Mouse (Mus musculus) heart, embryonic 14.5 days (tissue): Measurements from ENCODE around the gene Spred1. TPM values are rescaled to one million over a fixed set of nuclear protein-coding genes. Genes with fewer than 3 reads are reported as not detected.

Experiments used
- ATAC-seq: fragments of 200-750 bp; cut with Nextera tagmentation; 2 replicates; pipeline ENCODE4 v1.8.0; 2017; ENCODE audit warnings: low read depth, moderate TSS enrichment; ENCODE audit not compliant: insufficient number of reproducible peaks, insufficient read depth, low FRiP score
- H3K27ac ChIP-seq, 2 experiments: fragments of 200-500 bp in 1 of 2; fragments of 300-500 bp in 1 of 2; sonication (generic) in 1 of 2; replicated peaks in 1 of 2; 2 replicates each; pipeline ENCODE4 v1.5.1; 2012 to 2014; ENCODE audit warnings: low read depth in 2 of 2, low read length in 2 of 2, control low read depth in 1 of 2, mild to moderate bottlenecking in 1 of 2, mixed read lengths in 1 of 2; ENCODE audit not compliant: control insufficient read depth in 1 of 2, insufficient read depth in 1 of 2
- H3K27me3 ChIP-seq: fragments of 300-500 bp; sonication (generic); 2 replicates; pipeline ENCODE4 v1.6.1; 2014; ENCODE audit warnings: mild to moderate bottlenecking, low read length, control low read depth; ENCODE audit not compliant: control insufficient read depth, insufficient read depth
- H3K36me3 ChIP-seq: fragments of 300-500 bp; sonication (generic); 2 replicates; pipeline ENCODE4 v1.6.1; 2014; ENCODE audit warnings: mild to moderate bottlenecking, control low read depth, low read length, mixed read lengths; ENCODE audit not compliant: control insufficient read depth, insufficient read depth
- H3K4me1 ChIP-seq, 2 experiments: fragments of 200-500 bp in 1 of 2; fragments of 300-500 bp in 1 of 2; sonication (generic) in 1 of 2; 2 replicates each; pipeline ENCODE4 v1.6.1; 2012 to 2014; ENCODE audit warnings: low read length in 2 of 2, control low read depth in 1 of 2, mixed read lengths in 1 of 2; ENCODE audit not compliant: control insufficient read depth in 2 of 2, insufficient read depth in 2 of 2
- H3K4me2 ChIP-seq: fragments of 300-500 bp; sonication (generic); 2 replicates; pipeline ENCODE4 v1.6.1; 2014; ENCODE audit warnings: mild to moderate bottlenecking, low read length
- H3K4me3 ChIP-seq, 2 experiments: fragments of 200-500 bp in 1 of 2; fragments of 300-500 bp in 1 of 2; sonication (generic) in 1 of 2; 2 replicates each; pipeline ENCODE4 v1.5.1; 2012 to 2014; ENCODE audit warnings: low read length in 2 of 2, mild to moderate bottlenecking in 2 of 2, control low read depth in 1 of 2, low read depth in 1 of 2, moderate library complexity in 1 of 2; ENCODE audit not compliant: control insufficient read depth in 1 of 2, insufficient read depth in 1 of 2
- H3K9ac ChIP-seq: fragments of 300-500 bp; sonication (generic); 2 replicates; pipeline ENCODE4 v1.6.1; 2014; ENCODE audit warnings: mild to moderate bottlenecking, low read length
- H3K9me3 ChIP-seq: fragments of 300-500 bp; sonication (generic); 2 replicates; pipeline ENCODE4 v1.6.1; 2016; ENCODE audit warnings: low read length, control low read depth; ENCODE audit not compliant: control insufficient read depth
- WGBS: fragments of 180-500 bp; shearing (Covaris S2); extraction: QIAGEN DNeasy Blood & Tissue Kit; methylation state at CpG from one replicate; pipeline ENCODE4 v1.1.7; 2014; 5-methylcytosine and 5-hydroxymethylcytosine counted together
- polyA plus RNA-seq: library from polyadenylated mRNA; unstranded; fragments of >200 nt; fragmentation: Nextera tagmentation; extraction: Ambion mirVana; gene quantifications from 2 replicates; pipeline ENCODE4 v1.2.1, GENCODE M21; 2014

Gene Spred1
- polyA plus RNA-seq, 1 experiment from 2014 or later: 14.8 TPM

GRCm38 (mm10) chr2:117152161-117152560 lies 31.0 kb downstream of the Spred1 start:
- Histone ChIP-seq H3K27ac (no peak overlapping the region), H3K4me2 (no peak overlapping the region), H3K9me3 (no peaks in the 10 kb centered on the region), H3K27me3 (no peaks in the 10 kb centered on the region), H3K4me1 (peaks cover 0 to 10% of the 10 kb centered on the region in 2 experiments; a peak in 2 of 4 replicates), H3K9ac (no peak overlapping the region), H3K36me3 (peaks cover 25% of the 10 kb centered on the region), H3K4me3 (no peak overlapping the region)
- ATAC-seq: no peak

GRCm38 (mm10) chr2:117168379-117168778 lies 47.2 kb downstream of the Spred1 start:
- no peak for ATAC-seq
- peaks cover 0 to 4% of the 10 kb centered on the region in 2 experiments; a peak in 1 of 4 replicates for H3K4me1 ChIP-seq
- H3K27me3 ChIP-seq: no peaks in the 10 kb centered on the region
- WGBS: 37% methylated on average over 2 of the region's 2 CpGs
- peaks cover 30% of the 10 kb centered on the region for H3K36me3 ChIP-seq
- no peak overlapping the region for H3K9ac ChIP-seq
- H3K9me3 ChIP-seq: no peaks in the 10 kb centered on the region
- no peak overlapping the region for H3K4me2 ChIP-seq
- no peak overlapping the region for H3K27ac ChIP-seq
- H3K4me3 ChIP-seq: no peak overlapping the region

GRCm38 (mm10) chr2:117169037-117169436 lies 47.9 kb downstream of the Spred1 start:
- 63% methylated on average over 3 of the region's 3 CpGs for WGBS
- H3K4me2 ChIP-seq: no peak overlapping the region

GRCm38 (mm10) chr2:117172981-117173380 lies 51.8 kb downstream of the Spred1 start:
- Histone ChIP-seq H3K27me3 (no peaks in the 10 kb centered on the region), H3K9me3 (no peaks in the 10 kb centered on the region), H3K4me3 (no peak overlapping the region), H3K27ac (no peak overlapping the region), H3K9ac (no peak overlapping the region), H3K4me1 (no peaks in the 10 kb centered on the region; a peak in 1 of 4 replicates), H3K4me2 (no peak overlapping the region), H3K36me3 (peaks cover 47% of the 10 kb centered on the region)
- no peak for ATAC-seq
- WGBS: 75% methylated on average over 4 of the region's 4 CpGs

More at GRCm38 (mm10) chr2:117169037-117169436, 47.9 kb downstream of the Spred1 start:
- no peaks in the 10 kb centered on the region for H3K27me3 ChIP-seq
- peaks cover 30% of the 10 kb centered on the region for H3K36me3 ChIP-seq
- no peak overlapping the region for H3K27ac ChIP-seq
- no peaks in the 10 kb centered on the region; a peak in 1 of 4 replicates for H3K4me1 ChIP-seq
- H3K9ac ChIP-seq: no peak overlapping the region
- no peak for ATAC-seq
- no peak overlapping the region for H3K4me3 ChIP-seq
- H3K9me3 ChIP-seq: no peaks in the 10 kb centered on the region

- ATAC-seq: no peak
- Histone ChIP-seq H3K9ac (no peak overlapping the region), H3K4me2 (no peak overlapping the region), H3K4me3 (no peak overlapping the region), H3K4me1 (no peaks in the 10 kb centered on the region), H3K27me3 (no peaks in the 10 kb centered on the region), H3K27ac (no peak overlapping the region), H3K9me3 (no peaks in the 10 kb centered on the region), H3K36me3 (peaks cover 51% of the 10 kb centered on the region)
- WGBS: 85% methylated on average over 4 of the region's 4 CpGs
Measured at GRCm38 (mm10) chr2:117176066-117176465, 54.9 kb downstream of the Spred1 start.

DNA sequence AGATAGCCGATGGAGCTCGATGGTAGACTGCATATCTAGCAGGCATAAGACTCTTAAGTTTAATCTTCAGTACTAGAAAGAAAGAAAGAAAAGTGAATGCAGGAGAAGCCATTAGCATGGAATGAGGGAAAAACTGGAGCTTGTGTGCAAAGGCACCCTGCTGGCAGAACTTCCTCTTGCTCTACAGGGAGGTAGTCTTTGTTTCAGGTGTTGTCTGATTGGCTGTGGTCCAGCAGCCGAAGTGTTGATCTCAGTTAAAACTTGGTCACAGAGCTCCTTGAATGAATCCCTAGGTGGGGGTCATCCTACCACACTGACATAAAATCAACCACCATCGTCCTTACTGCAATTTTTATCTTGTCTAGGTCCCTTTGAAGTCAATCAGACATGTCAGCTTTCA lies 55.8 kb downstream of the Spred1 start:
- H3K4me3 ChIP-seq: no peak overlapping the region
- H3K9ac ChIP-seq: no peak overlapping the region
- no peaks in the 10 kb centered on the region for H3K9me3 ChIP-seq
- H3K27ac ChIP-seq: no peak overlapping the region
- H3K36me3 ChIP-seq: peaks cover 54% of the 10 kb centered on the region
- H3K27me3 ChIP-seq: no peaks in the 10 kb centered on the region
- 60% methylated on average over 4 of the region's 4 CpGs for WGBS
- no peaks in the 10 kb centered on the region for H3K4me1 ChIP-seq
- H3K4me2 ChIP-seq: no peak overlapping the region
- no peak for ATAC-seq

- H3K27ac ChIP-seq: no peak overlapping the region
- H3K27me3 ChIP-seq: no peaks in the 10 kb centered on the region
- no peaks in the 10 kb centered on the region for H3K9me3 ChIP-seq
- no peak overlapping the region for H3K4me2 ChIP-seq
- H3K4me1 ChIP-seq: no peaks in the 10 kb centered on the region
- peaks cover 66% of the 10 kb centered on the region for H3K36me3 ChIP-seq
- no peak overlapping the region for H3K9ac ChIP-seq
- 41% methylated on average over 7 of the region's 7 CpGs for WGBS
- no peak for ATAC-seq
- H3K4me3 ChIP-seq: no peak overlapping the region
Measured at GRCm38 (mm10) chr2:117180250-117180885, 59.2 kb downstream of the Spred1 start.

DNA sequence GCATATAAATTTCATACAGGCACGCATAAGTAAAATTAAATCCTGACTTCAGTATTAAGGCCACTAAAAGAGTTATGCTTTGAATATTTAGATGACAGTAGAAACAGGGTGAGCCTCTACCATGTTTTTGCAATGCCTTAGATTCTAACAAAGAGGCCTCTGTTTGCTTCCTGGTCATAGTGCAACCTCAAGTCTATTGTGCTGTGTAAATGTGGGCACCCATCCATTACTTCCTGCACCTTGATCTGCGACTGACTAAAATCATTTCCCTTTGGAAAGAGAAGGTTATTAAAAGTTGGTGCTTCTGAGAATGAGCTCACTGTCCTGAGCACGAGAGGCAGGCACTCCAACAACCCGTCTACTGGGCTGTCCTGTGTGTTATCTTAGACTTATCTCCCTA lies 64.4 kb downstream of the Spred1 start:
- Histone ChIP-seq H3K27me3 (no peaks in the 10 kb centered on the region), H3K9ac (no peak overlapping the region), H3K4me3 (no peak overlapping the region), H3K9me3 (no peaks in the 10 kb centered on the region), H3K36me3 (peaks cover 55% of the 10 kb centered on the region), H3K4me1 (no peaks in the 10 kb centered on the region), H3K27ac (no peak overlapping the region), H3K4me2 (no peak overlapping the region)
- no peak for ATAC-seq
- 80% methylated on average over 4 of the region's 4 CpGs for WGBS
